Mouse (Mus musculus) stomach, embryonic 16.5 days (tissue): ENCODE measurements around the gene Hexdc. TPM values are rescaled to one million over a fixed set of nuclear protein-coding genes. Genes with fewer than 3 reads are reported as not detected.

Experiments
- ATAC-seq: fragments of 200-750 bp; cut with Nextera tagmentation; 2 replicates; pipeline ENCODE4 v1.8.0; 2017; ENCODE audit warnings: moderate number of reproducible peaks, moderate TSS enrichment; ENCODE audit not compliant: insufficient read depth, low FRiP score
- H3K27ac ChIP-seq: fragments of 300-500 bp; sonication (generic); 2 replicates; pipeline ENCODE4 v1.5.1; 2014; ENCODE audit warnings: low read length
- H3K27me3 ChIP-seq: fragments of 300-500 bp; sonication (generic); 2 replicates; pipeline ENCODE4 v1.6.1; 2014; ENCODE audit warnings: low read length, control low read depth, mixed read lengths; ENCODE audit not compliant: control insufficient read depth, insufficient read depth
- H3K36me3 ChIP-seq: fragments of 300-500 bp; sonication (generic); 2 replicates; pipeline ENCODE4 v1.6.1; 2014; ENCODE audit warnings: low read length; ENCODE audit not compliant: control insufficient read depth, insufficient read depth
- H3K4me1 ChIP-seq: fragments of 300-500 bp; sonication (generic); 2 replicates; pipeline ENCODE4 v1.6.1; 2014; ENCODE audit warnings: low read length, control low read depth, mixed read lengths; ENCODE audit not compliant: control insufficient read depth, insufficient read depth
- H3K4me2 ChIP-seq: fragments of 300-500 bp; sonication (generic); 2 replicates; pipeline ENCODE4 v1.6.1; 2014; ENCODE audit warnings: low read depth, low read length, mixed read lengths
- H3K4me3 ChIP-seq: fragments of 300-500 bp; sonication (generic); replicated peaks from 2 replicates; pipeline ENCODE4 v1.5.1; 2014; ENCODE audit warnings: mild to moderate bottlenecking, low read length
- H3K9ac ChIP-seq: fragments of 300-500 bp; sonication (generic); 2 replicates; pipeline ENCODE4 v1.6.1; 2014; ENCODE audit warnings: low read length
- H3K9me3 ChIP-seq: fragments of 300-500 bp; sonication (generic); replicated peaks from 2 replicates; pipeline ENCODE4 v1.6.1; 2016; ENCODE audit warnings: low read length, control low read depth; ENCODE audit not compliant: control insufficient read depth
- WGBS: fragments of 180-500 bp; shearing (Covaris S2); extraction: QIAGEN DNeasy Blood & Tissue Kit; methylation state at CpG from one replicate; pipeline ENCODE4 v1.1.7; 2014; 5-methylcytosine and 5-hydroxymethylcytosine counted together
- polyA plus RNA-seq: library from polyadenylated mRNA; unstranded; fragments of >200 nt; fragmentation: Nextera tagmentation; extraction: Ambion mirVana; gene quantifications from 2 replicates; pipeline ENCODE4 v1.2.1, GENCODE M21; 2015

Hexdc gene
- polyA plus RNA-seq, 1 experiment from 2014 or later = 9.4 TPM

- Histone ChIP-seq H3K27ac (no peak overlapping the region), H3K9ac (no peak overlapping the region), H3K4me1 (no peaks in the 10 kb centered on the region), H3K36me3 (peaks cover 17% of the 10 kb centered on the region), H3K9me3 (no peaks in the 10 kb centered on the region), H3K4me2 (no peak overlapping the region), H3K27me3 (no peaks in the 10 kb centered on the region), H3K4me3 (no peak overlapping the region)
- ATAC-seq = no peak
- WGBS = 90% methylated on average over 11 of the region's 11 CpGs
These were observed 15.5 kb downstream of the Hexdc start for GRCm38 (mm10) chr11:121219776-121220175.

- no peak for ATAC-seq
- 89% methylated on average over 5 of the region's 5 CpGs for WGBS
- Histone ChIP-seq H3K4me3 (no peak overlapping the region), H3K27ac (no peak overlapping the region), H3K36me3 (peaks cover 26% of the 10 kb centered on the region), H3K27me3 (no peaks in the 10 kb centered on the region), H3K4me1 (peaks cover 4% of the 10 kb centered on the region), H3K9ac (no peak overlapping the region), H3K4me2 (no peak overlapping the region), H3K9me3 (no peaks in the 10 kb centered on the region)
These were observed 16.5 kb downstream of the Hexdc start for GRCm38 (mm10) chr11:121220771-121221170.

- no peak overlapping the region for H3K27ac ChIP-seq
- no peak overlapping the region for H3K4me2 ChIP-seq
- WGBS = 91% methylated on average over 6 of the region's 6 CpGs
- no peaks in the 10 kb centered on the region for H3K9me3 ChIP-seq
- H3K27me3 ChIP-seq = no peaks in the 10 kb centered on the region
- no peak for ATAC-seq
- H3K36me3 ChIP-seq = peaks cover 26% of the 10 kb centered on the region
- H3K9ac ChIP-seq = no peak overlapping the region
- H3K4me3 ChIP-seq = no peak overlapping the region
- H3K4me1 ChIP-seq = peaks cover 8% of the 10 kb centered on the region
These were observed 17.2 kb downstream of the Hexdc start for GRCm38 (mm10) chr11:121221321-121222010.

GRCm38 (mm10) chr11:121228129-121229017, 24.1 kb downstream of the Hexdc start:
- no peak for ATAC-seq
- Histone ChIP-seq H3K27ac (peak overlapping the region; percentile 80), H3K9ac (peak overlapping the region; percentile 82), H3K4me2 (peak overlapping the region; percentile 67), H3K9me3 (no peaks in the 10 kb centered on the region), H3K27me3 (no peaks in the 10 kb centered on the region), H3K36me3 (peaks cover 15% of the 10 kb centered on the region), H3K4me3 (peak overlapping the region; percentile 81), H3K4me1 (peaks cover 26% of the 10 kb centered on the region)
- 19% methylated on average over 21 of the region's 21 CpGs for WGBS

GRCm38 (mm10) chr11:121229018-121229439, 24.8 kb downstream of the Hexdc start, which contains the start of gene Cybc1:
Gene Cybc1, minus strand, starts transcription at chr11:121229322.
- Histone ChIP-seq H3K4me1 (peaks cover 30% of the 10 kb centered on the region), H3K4me2 (peak within 1 kb of the TSS; percentile 67), H3K4me3 (peak within 1 kb of the TSS; percentile 81), H3K36me3 (peaks cover 14% of the 10 kb centered on the region), H3K9me3 (no peaks in the 10 kb centered on the region), H3K9ac (peak within 1 kb of the TSS; percentile 82), H3K27me3 (no peaks in the 10 kb centered on the region), H3K27ac (peak within 1 kb of the TSS; percentile 80)
- WGBS = under 1% methylated on average over 23 of the region's 23 CpGs
- peak; percentile 90 for ATAC-seq

GRCm38 (mm10) chr11:121231191-121231590, 27.0 kb downstream of the Hexdc start:
- H3K27ac ChIP-seq = no peak overlapping the region
- 66% methylated on average over 4 of the region's 4 CpGs for WGBS
- H3K9me3 ChIP-seq = no peaks in the 10 kb centered on the region
- no peak for ATAC-seq
- H3K4me1 ChIP-seq = peaks cover 27% of the 10 kb centered on the region
- H3K27me3 ChIP-seq = no peaks in the 10 kb centered on the region
- no peak overlapping the region; the same call in 1 of the 2 replicates for H3K9ac ChIP-seq
- H3K4me2 ChIP-seq = no peak overlapping the region
- no peak overlapping the region for H3K4me3 ChIP-seq
- H3K36me3 ChIP-seq = no peaks in the 10 kb centered on the region

GRCm38 (mm10) chr11:121231628-121232291, 27.5 kb downstream of the Hexdc start:
- Histone ChIP-seq H3K4me3 (no peak overlapping the region), H3K4me1 (peaks cover 25% of the 10 kb centered on the region), H3K9me3 (no peaks in the 10 kb centered on the region), H3K4me2 (no peak overlapping the region), H3K27ac (no peak overlapping the region), H3K36me3 (no peaks in the 10 kb centered on the region), H3K27me3 (no peaks in the 10 kb centered on the region), H3K9ac (peak overlapping the region; percentile 49; the same call in 1 of the 2 replicates)
- ATAC-seq = no peak
- WGBS = 53% methylated on average over 4 of the region's 4 CpGs

GRCm38 (mm10) chr11:121232706-121233105, 28.5 kb downstream of the Hexdc start:
- no peak for ATAC-seq
- peaks cover 21% of the 10 kb centered on the region for H3K4me1 ChIP-seq
- H3K27me3 ChIP-seq = no peaks in the 10 kb centered on the region
- H3K4me3 ChIP-seq = no peak overlapping the region
- H3K4me2 ChIP-seq = no peak overlapping the region
- no peaks in the 10 kb centered on the region for H3K9me3 ChIP-seq
- no peak overlapping the region for H3K27ac ChIP-seq
- H3K36me3 ChIP-seq = no peaks in the 10 kb centered on the region
- no peak overlapping the region for H3K9ac ChIP-seq
- 36% methylated on average over 4 of the region's 4 CpGs for WGBS
